Mouse (Mus musculus): ENCODE results near the gene Afm. TPM values are rescaled to one million over a fixed set of nuclear protein-coding genes. Genes with fewer than 3 reads are reported as not detected.

The Afm gene
- polyA plus RNA-seq, 1 experiment from 2014 or later: not detected

DNA sequence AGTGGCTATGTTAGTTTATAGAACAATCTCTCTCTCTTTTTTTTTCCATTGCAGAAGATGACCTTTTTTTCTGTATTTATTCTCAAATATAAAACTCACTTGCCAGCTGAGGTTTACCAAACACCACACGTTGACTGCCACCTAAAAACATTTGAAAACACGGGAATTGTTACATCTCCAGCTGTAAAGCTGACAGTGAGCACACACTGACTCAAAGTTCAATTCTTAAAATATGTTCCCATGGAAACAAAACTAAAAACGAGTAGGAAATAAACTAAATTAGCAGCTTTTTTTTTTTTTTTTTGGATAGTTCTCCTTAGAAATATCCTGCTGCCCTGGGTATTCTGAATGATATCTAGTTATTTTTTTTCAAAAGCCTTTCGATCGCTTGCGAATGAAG, 46.5 kb downstream of the Afm start:
- 86% methylated on average over 6 of the region's 6 CpGs for WGBS
- H3K9me3 ChIP-seq (ENCODE audit: control insufficient read depth, low read length): no peaks in the 10 kb centered on the region
- no peak overlapping the region for H3K4me2 ChIP-seq (ENCODE audit: low read length)
- H3K4me1 ChIP-seq (ENCODE audit: control insufficient read depth, insufficient read depth, low read depth, low read length): no peaks in the 10 kb centered on the region
- no peak overlapping the region for H3K27ac ChIP-seq (ENCODE audit: low read depth, low read length)
- no peak overlapping the region for H3K4me3 ChIP-seq (ENCODE audit: low read length)
- H3K9ac ChIP-seq (ENCODE audit: low read depth, low read length): no peak overlapping the region
- H3K27me3 ChIP-seq (replicated peaks; ENCODE audit: control insufficient read depth, insufficient read depth, low read length): no peaks in the 10 kb centered on the region
- no peaks in the 10 kb centered on the region for H3K36me3 ChIP-seq (ENCODE audit: control insufficient read depth, insufficient read depth, low read length)
- ATAC-seq: no peak

DNA sequence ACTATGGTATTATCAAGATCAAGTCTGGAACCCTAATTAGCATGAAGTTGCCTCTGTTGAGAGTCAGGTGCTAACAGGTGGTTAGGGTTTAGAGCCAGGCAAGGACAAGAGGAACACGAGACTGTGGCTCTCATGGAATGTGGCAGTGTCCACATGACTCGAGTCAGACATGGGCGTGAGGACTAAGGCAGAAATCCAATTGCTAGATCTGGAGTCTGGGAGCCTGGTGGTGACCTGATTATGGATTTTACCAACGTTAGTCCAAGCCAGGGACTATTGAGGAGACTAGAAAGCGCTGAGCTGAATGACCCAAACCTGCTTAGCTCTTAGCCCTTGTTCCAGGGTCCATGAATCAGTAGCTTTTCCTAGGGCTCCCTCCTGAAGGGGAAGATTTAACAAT, 49.1 kb downstream of the Afm start:
- no peaks in the 10 kb centered on the region for H3K36me3 ChIP-seq (ENCODE audit: control insufficient read depth, insufficient read depth, low read length)
- no peaks in the 10 kb centered on the region for H3K9me3 ChIP-seq (ENCODE audit: control insufficient read depth, low read length)
- H3K4me3 ChIP-seq (ENCODE audit: low read length): no peak overlapping the region
- H3K27ac ChIP-seq (ENCODE audit: low read depth, low read length): no peak overlapping the region
- no peaks in the 10 kb centered on the region for H3K27me3 ChIP-seq (replicated peaks; ENCODE audit: control insufficient read depth, insufficient read depth, low read length)
- no peak for ATAC-seq
- 77% methylated on average over 5 of the region's 5 CpGs for WGBS
- H3K9ac ChIP-seq (ENCODE audit: low read depth, low read length): no peak overlapping the region
- H3K4me2 ChIP-seq (ENCODE audit: low read length): no peak overlapping the region
- H3K4me1 ChIP-seq (ENCODE audit: control insufficient read depth, insufficient read depth, low read depth, low read length): peaks cover 3% of the 10 kb centered on the region; the same call in 1 of the 2 replicates

GRCm38 (mm10) chr5:90568338-90568737, 49.6 kb downstream of the Afm start:
- no peak overlapping the region for H3K9ac ChIP-seq (ENCODE audit: low read depth, low read length)
- H3K4me2 ChIP-seq (ENCODE audit: low read length): no peak overlapping the region
- H3K36me3 ChIP-seq (ENCODE audit: control insufficient read depth, insufficient read depth, low read length): no peaks in the 10 kb centered on the region
- no peaks in the 10 kb centered on the region for H3K9me3 ChIP-seq (ENCODE audit: control insufficient read depth, low read length)
- H3K27ac ChIP-seq (ENCODE audit: low read depth, low read length): no peak overlapping the region
- no peaks in the 10 kb centered on the region for H3K27me3 ChIP-seq (replicated peaks; ENCODE audit: control insufficient read depth, insufficient read depth, low read length)
- ATAC-seq: no peak; the same call in 1 of the 2 replicates
- no peak overlapping the region for H3K4me3 ChIP-seq (ENCODE audit: low read length)
- H3K4me1 ChIP-seq (ENCODE audit: control insufficient read depth, insufficient read depth, low read depth, low read length): peaks cover 3% of the 10 kb centered on the region; the same call in 1 of the 2 replicates

- H3K4me3 ChIP-seq (ENCODE audit: low read length): no peak overlapping the region
- ATAC-seq: no peak
- H3K36me3 ChIP-seq (ENCODE audit: control insufficient read depth, insufficient read depth, low read length): no peaks in the 10 kb centered on the region
- WGBS: 16% methylated on average over 3 of the region's 3 CpGs
- H3K4me2 ChIP-seq (ENCODE audit: low read length): peak overlapping the region; percentile 21; the same call in 1 of the 2 replicates
- H3K4me1 ChIP-seq (ENCODE audit: control insufficient read depth, insufficient read depth, low read depth, low read length): peaks cover 3% of the 10 kb centered on the region; the same call in 1 of the 2 replicates
- no peaks in the 10 kb centered on the region for H3K27me3 ChIP-seq (replicated peaks; ENCODE audit: control insufficient read depth, insufficient read depth, low read length)
- no peaks in the 10 kb centered on the region for H3K9me3 ChIP-seq (ENCODE audit: control insufficient read depth, low read length)
- H3K27ac ChIP-seq (ENCODE audit: low read depth, low read length): no peak overlapping the region
- H3K9ac ChIP-seq (ENCODE audit: low read depth, low read length): no peak overlapping the region
These were observed 52.5 kb downstream of the Afm start for GRCm38 (mm10) chr5:90571216-90571615.

GRCm38 (mm10) chr5:90577751-90578150, 59.0 kb downstream of the Afm start:
- H3K9ac ChIP-seq (ENCODE audit: low read depth, low read length): no peak overlapping the region
- no peak overlapping the region for H3K4me3 ChIP-seq (ENCODE audit: low read length)
- no peak for ATAC-seq
- H3K4me1 ChIP-seq (ENCODE audit: control insufficient read depth, insufficient read depth, low read depth, low read length): no peaks in the 10 kb centered on the region
- no peak overlapping the region for H3K27ac ChIP-seq (ENCODE audit: low read depth, low read length)
- no peaks in the 10 kb centered on the region; the same call in 1 of the 2 replicates for H3K9me3 ChIP-seq (ENCODE audit: control insufficient read depth, low read length)
- no peak overlapping the region for H3K4me2 ChIP-seq (ENCODE audit: low read length)
- WGBS: 81% methylated on average over 9 of the region's 9 CpGs
- no peaks in the 10 kb centered on the region for H3K36me3 ChIP-seq (ENCODE audit: control insufficient read depth, insufficient read depth, low read length)
- H3K27me3 ChIP-seq (replicated peaks; ENCODE audit: control insufficient read depth, insufficient read depth, low read length): no peaks in the 10 kb centered on the region

- no peak overlapping the region for H3K27ac ChIP-seq (ENCODE audit: low read depth, low read length)
- H3K36me3 ChIP-seq (ENCODE audit: control insufficient read depth, insufficient read depth, low read length): no peaks in the 10 kb centered on the region
- H3K9me3 ChIP-seq (ENCODE audit: control insufficient read depth, low read length): no peaks in the 10 kb centered on the region; the same call in 1 of the 2 replicates
- no peak overlapping the region for H3K4me2 ChIP-seq (ENCODE audit: low read length)
- H3K4me3 ChIP-seq (ENCODE audit: low read length): no peak overlapping the region
- H3K27me3 ChIP-seq (replicated peaks; ENCODE audit: control insufficient read depth, insufficient read depth, low read length): no peaks in the 10 kb centered on the region
- no peak overlapping the region for H3K9ac ChIP-seq (ENCODE audit: low read depth, low read length)
- WGBS: 91% methylated on average over 9 of the region's 9 CpGs
- no peaks in the 10 kb centered on the region for H3K4me1 ChIP-seq (ENCODE audit: control insufficient read depth, insufficient read depth, low read depth, low read length)
- no peak for ATAC-seq
These were observed 60.8 kb downstream of the Afm start for GRCm38 (mm10) chr5:90579556-90579955.

DNA sequence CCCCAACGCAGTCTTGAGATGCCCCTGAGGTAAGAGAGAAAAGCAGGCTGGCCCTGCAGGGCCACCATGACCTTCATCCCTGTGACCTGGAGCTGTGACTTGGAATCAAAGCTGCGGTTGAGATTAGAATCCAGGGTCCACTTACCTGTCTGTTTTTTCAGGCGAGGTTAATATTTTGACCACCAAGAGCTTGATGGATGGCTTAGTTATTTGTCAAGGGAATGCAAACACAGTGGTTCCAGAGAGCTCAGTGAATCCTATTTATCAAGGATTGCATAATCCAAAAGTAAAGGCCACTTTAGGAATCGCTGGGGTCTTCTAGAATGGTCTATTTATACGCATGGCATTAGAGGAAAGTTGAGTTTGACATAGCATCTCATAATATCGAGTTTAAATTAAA, 63.4 kb downstream of the Afm start:
- WGBS: 90% methylated on average over 6 of the region's 6 CpGs
- H3K9me3 ChIP-seq (ENCODE audit: control insufficient read depth, low read length): no peaks in the 10 kb centered on the region; the same call in 1 of the 2 replicates
- H3K4me3 ChIP-seq (ENCODE audit: low read length): no peak overlapping the region
- H3K4me2 ChIP-seq (ENCODE audit: low read length): no peak overlapping the region
- H3K4me1 ChIP-seq (ENCODE audit: control insufficient read depth, insufficient read depth, low read depth, low read length): no peaks in the 10 kb centered on the region
- H3K9ac ChIP-seq (ENCODE audit: low read depth, low read length): no peak overlapping the region
- H3K36me3 ChIP-seq (ENCODE audit: control insufficient read depth, insufficient read depth, low read length): no peaks in the 10 kb centered on the region
- no peak overlapping the region for H3K27ac ChIP-seq (ENCODE audit: low read depth, low read length)
- H3K27me3 ChIP-seq (replicated peaks; ENCODE audit: control insufficient read depth, insufficient read depth, low read length): no peaks in the 10 kb centered on the region
- no peak for ATAC-seq

DNA sequence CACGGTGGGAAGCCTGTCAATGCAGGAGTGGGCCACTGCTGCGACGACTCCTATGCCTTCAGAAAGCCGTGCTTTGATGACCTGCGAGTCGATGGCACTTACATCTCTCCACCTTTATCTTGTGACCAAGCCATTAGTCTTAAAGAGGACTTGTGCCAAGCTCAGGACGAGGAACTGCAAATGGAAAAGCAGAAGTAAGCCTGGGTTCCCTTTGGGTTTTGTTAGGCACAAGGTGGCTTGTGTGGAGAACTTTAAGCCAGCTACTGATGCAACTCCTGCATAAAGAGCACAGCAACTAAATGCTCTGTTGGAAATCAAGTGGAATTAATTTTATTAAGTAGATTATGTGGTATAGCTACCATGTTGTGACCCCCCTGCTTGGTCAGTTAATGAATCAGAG, 66.1 kb downstream of the Afm start:
- Histone ChIP-seq H3K4me2 (ENCODE audit: low read length) (no peak overlapping the region), H3K27ac (ENCODE audit: low read depth, low read length) (no peak overlapping the region), H3K4me3 (ENCODE audit: low read length) (no peak overlapping the region), H3K9me3 (ENCODE audit: control insufficient read depth, low read length) (no peaks in the 10 kb centered on the region; the same call in 1 of the 2 replicates), H3K27me3 (replicated peaks; ENCODE audit: control insufficient read depth, insufficient read depth, low read length) (no peaks in the 10 kb centered on the region), H3K9ac (ENCODE audit: low read depth, low read length) (no peak overlapping the region), H3K36me3 (ENCODE audit: control insufficient read depth, insufficient read depth, low read length) (no peaks in the 10 kb centered on the region), H3K4me1 (ENCODE audit: control insufficient read depth, insufficient read depth, low read depth, low read length) (no peaks in the 10 kb centered on the region)
- 81% methylated on average over 7 of the region's 7 CpGs for WGBS
- no peak for ATAC-seq

DNA sequence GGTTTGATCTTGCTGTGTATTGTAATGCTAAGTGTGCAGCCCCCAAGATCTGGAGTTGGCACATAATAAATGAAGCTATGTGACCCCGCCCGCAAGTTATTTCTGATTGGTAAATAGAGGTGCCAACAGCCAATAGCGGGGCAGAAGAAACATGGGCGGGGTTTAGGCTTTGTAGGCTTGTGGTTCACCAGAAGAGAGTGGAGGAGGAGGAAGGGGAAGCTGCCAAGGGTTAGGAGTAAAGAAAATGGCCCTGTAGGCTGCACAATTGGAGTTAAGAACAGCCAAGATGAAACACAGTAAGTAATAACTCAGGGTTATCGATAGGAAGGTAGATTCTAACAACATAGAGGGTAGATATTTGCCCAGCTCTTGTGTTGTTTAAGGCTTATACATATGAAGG, 67.8 kb downstream of the Afm start:
- H3K27ac ChIP-seq (ENCODE audit: low read depth, low read length): no peak overlapping the region
- no peak overlapping the region for H3K9ac ChIP-seq (ENCODE audit: low read depth, low read length)
- no peaks in the 10 kb centered on the region for H3K4me1 ChIP-seq (ENCODE audit: control insufficient read depth, insufficient read depth, low read depth, low read length)
- no peaks in the 10 kb centered on the region for H3K9me3 ChIP-seq (ENCODE audit: control insufficient read depth, low read length)
- H3K4me3 ChIP-seq (ENCODE audit: low read length): no peak overlapping the region
- no peak overlapping the region for H3K4me2 ChIP-seq (ENCODE audit: low read length)
- WGBS: 73% methylated on average over 5 of the region's 5 CpGs
- no peaks in the 10 kb centered on the region for H3K27me3 ChIP-seq (replicated peaks; ENCODE audit: control insufficient read depth, insufficient read depth, low read length)
- H3K36me3 ChIP-seq (ENCODE audit: control insufficient read depth, insufficient read depth, low read length): no peaks in the 10 kb centered on the region
- no peak for ATAC-seq

GRCm38 (mm10) chr5:90588104-90588503, 69.4 kb downstream of the Afm start:
- no peaks in the 10 kb centered on the region for H3K27me3 ChIP-seq (replicated peaks; ENCODE audit: control insufficient read depth, insufficient read depth, low read length)
- no peak overlapping the region for H3K4me3 ChIP-seq (ENCODE audit: low read length)
- ATAC-seq: no peak
- H3K4me1 ChIP-seq (ENCODE audit: control insufficient read depth, insufficient read depth, low read depth, low read length): no peaks in the 10 kb centered on the region
- WGBS: 94% methylated on average over 5 of the region's 5 CpGs
- H3K9me3 ChIP-seq (ENCODE audit: control insufficient read depth, low read length): no peaks in the 10 kb centered on the region
- no peak overlapping the region for H3K9ac ChIP-seq (ENCODE audit: low read depth, low read length)
- H3K4me2 ChIP-seq (ENCODE audit: low read length): no peak overlapping the region
- no peaks in the 10 kb centered on the region for H3K36me3 ChIP-seq (ENCODE audit: control insufficient read depth, insufficient read depth, low read length)
- no peak overlapping the region for H3K27ac ChIP-seq (ENCODE audit: low read depth, low read length)

All from hindbrain, embryonic 16.5 days (tissue).